Mouse (Mus musculus) ES-E14 (cell line): ENCODE measurements at regions not wholly inside any gene's neighbourhood (a gene's known extent, or its start where the extent isn't known, plus 50 kb on each side); places are given as distances from the start of the nearest gene placed in this dataset.

Experiments
- CHD2 ChIP-seq: IDR thresholded peaks from 2 replicates; pipeline ENCODE4 v1.6.1; 2014; ENCODE audit warnings: mild to moderate bottlenecking, low read depth, low read length, inconsistent platforms
- HCFC1 ChIP-seq: IDR thresholded peaks from 2 replicates; pipeline ENCODE4 v1.6.1; 2012; ENCODE audit warnings: low read length, inconsistent platforms, borderline replicate concordance; ENCODE audit not compliant: insufficient read depth

GRCm38 (mm10) chr2:133419686-133420303, 132.2 kb upstream of the Bmp2 start:
- TF ChIP-seq CHD2 (no peak), HCFC1 (no peak)
